8 mouse cellular contexts compared by ENCODE assay signal in genomic region chr14:79451681-79452590, GRCm38 (mm10). TPM values are rescaled to one million over a fixed set of nuclear protein-coding genes. Genes with fewer than 3 reads are reported as not detected.
DNase-seq lines count a peak whose midpoint lies in the region; TF ChIP-seq lines count a peak whose summit lies in the region.
"Not testable (repeated sequence)": the region's sequence is repeated elsewhere in the genome, so short reads cannot be mapped to it uniquely, and the experiment has no call there.

Gene Kbtbd6 (plus strand): TSS chr14:79451835.

- not testable (repeated sequence) for H3K27ac ChIP-seq in left cerebral cortex, adult 2 months; macrophage

- not testable (repeated sequence) for H3K36me3 ChIP-seq in macrophage (ENCODE audit: inconsistent target)

- not testable (repeated sequence) for H3K79me2 ChIP-seq in macrophage (ENCODE audit: inconsistent target)

- peak within 1 kb of the TSS; percentile 70 for H3K4me3 ChIP-seq in left cerebral cortex, adult 2 months
- peak within 1 kb of the TSS; percentile 28 for H3K4me3 ChIP-seq in macrophage (ENCODE audit: inconsistent target)

- WGBS in macrophage (ENCODE audit: missing documents), result 2% methylated on average over 26 of the region's 89 CpGs

- not testable (repeated sequence) for TF ChIP-seq CTCF in left cerebral cortex, adult 2 months (IDR thresholded peaks at IDR 0.05)

- DNase-seq in adrenal gland, adult 18-20 months (ENCODE audit: low spot score in 2 of 2), result peak; percentile 60 to 62
- DNase-seq in embryo, embryonic 10.5 days (ENCODE audit: low spot score), result peak; percentile 97
- peak; percentile 60 for DNase-seq in gastrocnemius, postnatal 10 days
- DNase-seq in hindlimb bud, embryonic 11.5 days (ENCODE audit: extremely low spot score, low read depth, low spot score), result peak; percentile 91
- DNase-seq in left cerebral cortex, adult 2 months (ENCODE audit: extremely low spot score in 1 of 2, low spot score in 2 of 2), result peak; percentile 69 to 72
- peak; percentile 84 for DNase-seq in retina, postnatal 7 days (ENCODE audit: low read depth, low spot score)
- DNase-seq in urinary bladder, adult 18-20 months (ENCODE audit: low spot score in 2 of 2), result peak; percentile 70 to 72

- intact Hi-C loops in left cerebral cortex, adult 2 months (cut with DNase I), result loop anchor here (2.0 kb wide), 1 partner anchor 25 kb away; the partner anchor contains the start of gene Kbtbd7

RNA-seq across cellular contexts. Expression of gene Kbtbd6, which starts in this region (rescaled TPM):
- total RNA-seq in adrenal gland, adult 18-20 months (2021), result under 1 TPM; 0.16 to 0.27 TPM
- total RNA-seq in gastrocnemius, postnatal 10 days (2021), result under 1 TPM; 0.38 to 0.45 TPM
- 1 to 10 TPM in 1 of 2 experiments, under 1 TPM in 1; 0.72 to 1.2 TPM for total RNA-seq in left cerebral cortex, adult 2 months (2021)
- under 1 TPM in 11 of 26 experiments, not detected in 15; 0.26 to 0.86 (median 0.37) TPM for total RNA-seq in macrophage (2018; cell fraction: chromatin; rRNA removed)
- under 1 TPM; 0.05 to 0.39 (median 0.17) TPM for total RNA-seq in macrophage (2018; cell fraction: cytosol; rRNA removed)
- 1 to 10 TPM in 3 of 26 experiments, under 1 TPM in 12, not detected in 11; 0.17 to 1.6 (median 0.36) TPM for total RNA-seq in macrophage (2018; cell fraction: nucleus; rRNA removed)
- polyA plus RNA-seq in macrophage (2018), result 0.12 to 1.3 TPM (median 0.19 TPM) in 3 replicates

Comparison
In these comparisons a context has a peak if more than half of its experiments do, and no peak if none do; other contexts are left out.
1. Peak in DNase-seq in adrenal gland, adult 18-20 months; RNA of the gene not detected or under 1 TPM.
2. Peak in DNase-seq in gastrocnemius, postnatal 10 days; RNA of the gene not detected or under 1 TPM.